Mouse (Mus musculus) brain, embryonic 14.5 days (tissue): ENCODE measurements at regions not wholly inside any gene's neighbourhood (a gene's known extent, or its start where the extent isn't known, plus 50 kb on each side); places are given as distances from the start of the nearest gene placed in this dataset.

Experiments used
- CTCF ChIP-seq: fragments of 200-500 bp; IDR thresholded peaks from 2 replicates; pipeline ENCODE4 v1.5.1; 2012; ENCODE audit warnings: inconsistent platforms, mild to moderate bottlenecking, moderate library complexity, borderline replicate concordance; ENCODE audit not compliant: insufficient read depth, insufficient read length; ENCODE audit errors: extremely low read depth
- POLR2A ChIP-seq: fragments of 200-500 bp; IDR thresholded peaks from 2 replicates; pipeline ENCODE4 v1.6.1; 2012; ENCODE audit warnings: mild to moderate bottlenecking, inconsistent platforms, borderline replicate concordance; ENCODE audit not compliant: poor library complexity, insufficient read depth, insufficient read length, severe bottlenecking; ENCODE audit errors: extremely low read depth

GRCm38 (mm10) chr6:16187983-16188550 lies 467.6 kb downstream of the Mdfic start:
- TF ChIP-seq CTCF (no peak), POLR2A (no peak)
